Mouse (Mus musculus): Measurements from ENCODE around the gene Spred2. TPM values are rescaled to one million over a fixed set of nuclear protein-coding genes. Genes with fewer than 3 reads are reported as not detected.

Spred2 gene
- 4.1 and 4.9 TPM in 2 replicates for polyA plus RNA-seq (2014; fragmentation: Nextera tagmentation; extraction: Ambion mirVana)

DNA sequence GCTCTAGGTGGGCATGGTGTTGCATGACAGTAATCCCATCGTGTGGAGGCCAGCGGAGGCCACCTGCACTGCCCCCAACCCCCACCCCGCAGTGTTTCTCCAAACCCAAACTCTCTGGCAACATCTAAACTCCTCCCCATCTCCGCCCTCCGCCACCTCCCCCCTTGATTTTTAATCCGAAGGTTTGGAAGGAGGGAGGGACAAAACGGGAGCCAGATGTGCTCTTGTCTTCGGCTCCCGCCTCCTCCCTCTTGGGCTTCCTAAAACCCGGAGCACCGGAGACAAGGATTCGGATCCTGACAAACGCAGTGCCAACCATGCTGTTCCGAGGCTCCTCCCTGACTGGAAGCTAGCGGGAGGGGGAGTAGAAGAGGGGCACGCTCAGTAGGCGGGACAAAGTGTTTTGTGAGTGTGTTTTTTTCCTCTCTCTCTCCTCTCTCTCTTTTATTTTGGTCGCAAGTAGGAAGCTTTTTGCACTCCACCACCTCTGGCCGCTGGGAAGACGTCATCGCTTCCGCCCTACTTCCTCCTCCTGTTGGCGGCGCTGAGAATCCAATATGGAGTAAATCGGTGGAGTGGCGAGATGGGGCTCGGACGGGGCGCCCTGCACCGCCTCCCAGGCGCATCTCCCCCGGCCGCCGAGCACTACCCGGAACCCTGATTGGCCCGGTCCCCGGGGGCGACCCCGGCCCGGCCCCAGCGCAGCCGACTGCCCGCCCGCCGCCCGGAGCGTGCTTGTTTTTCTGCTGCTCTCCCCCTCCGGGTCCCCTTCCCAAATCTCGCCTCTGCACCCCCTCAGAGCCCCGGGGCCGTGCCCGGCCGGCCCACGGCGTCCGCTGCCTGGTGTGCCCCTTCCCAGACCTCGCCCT is at the start of gene Spred2:
Gene Spred2, plus strand, starts transcription at position 488 of the 869 bp plus-strand sequence.
- Histone ChIP-seq H3K27me3 (ENCODE audit: control insufficient read depth, insufficient read depth, low read length) (no peaks in the 10 kb centered on the region), H3K27ac (replicated peaks in 1 of 2; ENCODE audit: control insufficient read depth in 1 of 2, insufficient read depth in 1 of 2, low read depth in 2 of 2, low read length in 2 of 2) (peak within 1 kb of the TSS; percentile 79 to 94), H3K4me1 (ENCODE audit: control insufficient read depth in 2 of 2, insufficient read depth in 2 of 2, low read length in 2 of 2) (peaks cover 11 to 17% of the 10 kb centered on the region in 2 experiments), H3K4me3 (ENCODE audit: control insufficient read depth in 1 of 2, insufficient read depth in 1 of 2, low read depth in 1 of 2, low read length in 2 of 2) (peak within 1 kb of the TSS; percentile 78 to 87), H3K4me2 (ENCODE audit: low read length) (peak within 1 kb of the TSS; percentile 91), H3K36me3 (ENCODE audit: control insufficient read depth, insufficient read depth, low read length) (no peaks in the 10 kb centered on the region), H3K9me3 (ENCODE audit: control insufficient read depth, low read length) (no peaks in the 10 kb centered on the region), H3K9ac (ENCODE audit: low read length) (peak within 1 kb of the TSS; percentile 90)
- ATAC-seq (ENCODE audit: insufficient number of reproducible peaks, insufficient read depth, low FRiP score, low read depth), result peak; percentile 51
- WGBS, result under 1% methylated on average over 56 of the region's 57 CpGs

- no peak overlapping the region for H3K4me3 ChIP-seq (ENCODE audit: control insufficient read depth in 1 of 2, insufficient read depth in 1 of 2, low read depth in 1 of 2, low read length in 2 of 2)
- no peak for ATAC-seq (ENCODE audit: insufficient number of reproducible peaks, insufficient read depth, low FRiP score, low read depth)
- no peaks in the 10 kb centered on the region for H3K36me3 ChIP-seq (ENCODE audit: control insufficient read depth, insufficient read depth, low read length)
- peak overlapping the region in 1 of 2 experiments; percentile 33; a peak in 1 of 4 replicates for H3K27ac ChIP-seq (replicated peaks in 1 of 2; ENCODE audit: control insufficient read depth in 1 of 2, insufficient read depth in 1 of 2, low read depth in 2 of 2, low read length in 2 of 2)
- WGBS, result 45% methylated on average over 12 of the region's 12 CpGs
- H3K9ac ChIP-seq (ENCODE audit: low read length), result 0 out of 2 replicates have a peak overlapping the region, but pooled peaks have one; percentile 8
- no peaks in the 10 kb centered on the region for H3K27me3 ChIP-seq (ENCODE audit: control insufficient read depth, insufficient read depth, low read length)
- H3K9me3 ChIP-seq (ENCODE audit: control insufficient read depth, low read length), result no peaks in the 10 kb centered on the region
- H3K4me1 ChIP-seq (ENCODE audit: control insufficient read depth in 2 of 2, insufficient read depth in 2 of 2, low read length in 2 of 2), result peaks cover 0 to 4% of the 10 kb centered on the region in 2 experiments; a peak in 1 of 4 replicates
- 0 out of 2 replicates have a peak overlapping the region, but pooled peaks have one; percentile 23 for H3K4me2 ChIP-seq (ENCODE audit: low read length)
Measured at GRCm38 (mm10) chr11:19875551-19875950, 48.6 kb upstream of the Spred2 start.

DNA sequence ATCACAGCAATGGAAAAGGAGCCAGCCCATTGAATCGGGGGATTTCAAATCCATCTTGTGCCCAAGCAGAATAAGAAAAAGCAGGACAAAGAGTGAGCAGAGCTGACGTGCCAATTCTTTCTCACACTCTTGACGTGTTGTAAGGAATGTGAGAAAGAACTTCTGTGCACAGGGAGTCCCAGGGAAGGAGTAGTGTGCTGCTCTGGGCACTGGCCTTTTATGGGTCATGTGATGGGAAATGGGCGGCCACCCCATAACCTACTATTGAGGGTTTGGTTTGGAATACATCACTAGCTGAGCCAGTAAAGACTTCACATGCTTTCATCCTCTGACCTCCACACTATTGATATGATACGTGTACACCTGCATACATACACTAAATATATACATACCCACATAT is 48.2 kb upstream of the Spred2 start:
- Histone ChIP-seq H3K9ac (ENCODE audit: low read length) (0 out of 2 replicates have a peak overlapping the region, but pooled peaks have one; percentile 8), H3K9me3 (ENCODE audit: control insufficient read depth, low read length) (no peaks in the 10 kb centered on the region), H3K27me3 (ENCODE audit: control insufficient read depth, insufficient read depth, low read length) (no peaks in the 10 kb centered on the region), H3K27ac (replicated peaks in 1 of 2; ENCODE audit: control insufficient read depth in 1 of 2, insufficient read depth in 1 of 2, low read depth in 2 of 2, low read length in 2 of 2) (peak overlapping the region in 1 of 2 experiments; percentile 33; a peak in 1 of 4 replicates), H3K36me3 (ENCODE audit: control insufficient read depth, insufficient read depth, low read length) (no peaks in the 10 kb centered on the region), H3K4me2 (ENCODE audit: low read length) (0 out of 2 replicates have a peak overlapping the region, but pooled peaks have one; percentile 23), H3K4me3 (ENCODE audit: control insufficient read depth in 1 of 2, insufficient read depth in 1 of 2, low read depth in 1 of 2, low read length in 2 of 2) (no peak overlapping the region), H3K4me1 (ENCODE audit: control insufficient read depth in 2 of 2, insufficient read depth in 2 of 2, low read length in 2 of 2) (peaks cover 0 to 4% of the 10 kb centered on the region in 2 experiments; a peak in 1 of 4 replicates)
- WGBS, result 51% methylated on average over 5 of the region's 5 CpGs
- ATAC-seq (ENCODE audit: insufficient number of reproducible peaks, insufficient read depth, low FRiP score, low read depth), result no peak

DNA sequence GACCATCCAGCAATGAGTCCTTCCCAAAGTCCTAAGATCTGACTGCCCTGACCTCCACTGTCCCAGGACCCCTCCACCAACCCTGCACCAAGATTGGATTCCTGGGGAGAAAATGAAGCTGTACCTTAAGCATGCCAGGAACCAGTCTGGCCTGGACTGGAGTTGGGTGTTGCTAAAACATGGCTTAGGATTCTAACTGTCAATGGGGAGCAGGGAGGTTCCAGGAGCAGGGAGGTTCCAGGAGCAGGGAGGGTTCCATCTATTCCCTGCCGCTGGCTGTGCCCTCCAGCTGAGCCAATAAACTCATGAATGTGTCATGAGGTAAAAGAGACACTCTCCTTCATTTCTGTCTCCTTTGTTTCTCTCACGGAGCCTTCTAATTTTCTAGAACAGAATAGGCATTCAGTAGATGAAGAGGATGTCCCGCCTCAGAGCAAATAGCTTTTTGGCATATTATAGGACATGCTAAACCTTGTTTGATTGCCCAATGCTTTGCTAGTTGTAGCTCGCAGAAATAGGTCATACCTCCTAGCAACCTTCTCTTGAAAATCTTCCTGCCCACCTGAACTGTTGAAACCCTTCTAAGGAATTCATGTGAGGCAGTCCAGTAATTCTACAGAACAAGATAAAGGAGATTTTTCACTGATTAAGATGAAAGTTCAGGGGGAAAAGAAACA is 46.8 kb upstream of the Spred2 start:
- ATAC-seq (ENCODE audit: insufficient number of reproducible peaks, insufficient read depth, low FRiP score, low read depth), result no peak
- WGBS, result 79% methylated on average over 4 of the region's 4 CpGs

DNA sequence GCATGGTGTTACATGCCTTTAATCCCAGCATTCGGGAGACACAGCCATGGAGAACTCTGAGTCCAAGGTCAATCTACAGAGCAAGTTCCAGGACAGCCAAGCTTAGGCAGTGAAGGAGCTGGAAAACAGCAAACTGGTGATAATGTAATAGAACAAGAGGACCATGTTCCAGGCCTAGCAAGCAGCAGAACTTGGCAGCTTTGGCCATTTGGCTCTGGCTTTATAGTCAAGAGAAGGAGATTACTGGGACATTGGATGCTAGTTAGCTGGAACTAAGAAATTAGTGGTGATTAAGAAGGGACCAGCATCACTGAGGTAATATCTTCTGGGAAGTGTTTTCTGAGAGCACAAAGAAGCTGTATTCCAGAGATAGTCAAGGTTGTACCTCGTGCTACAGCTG is 42.8 kb upstream of the Spred2 start:
- H3K4me3 ChIP-seq (ENCODE audit: control insufficient read depth in 1 of 2, insufficient read depth in 1 of 2, low read depth in 1 of 2, low read length in 2 of 2), result no peak overlapping the region
- no peak overlapping the region for H3K27ac ChIP-seq (replicated peaks in 1 of 2; ENCODE audit: control insufficient read depth in 1 of 2, insufficient read depth in 1 of 2, low read depth in 2 of 2, low read length in 2 of 2)
- WGBS, result 84% methylated on average over 2 of the region's 2 CpGs
- H3K4me1 ChIP-seq (ENCODE audit: control insufficient read depth in 2 of 2, insufficient read depth in 2 of 2, low read length in 2 of 2), result no peaks in the 10 kb centered on the region
- no peak overlapping the region for H3K4me2 ChIP-seq (ENCODE audit: low read length)
- no peaks in the 10 kb centered on the region for H3K9me3 ChIP-seq (ENCODE audit: control insufficient read depth, low read length)
- ATAC-seq (ENCODE audit: insufficient number of reproducible peaks, insufficient read depth, low FRiP score, low read depth), result no peak
- H3K36me3 ChIP-seq (ENCODE audit: control insufficient read depth, insufficient read depth, low read length), result no peaks in the 10 kb centered on the region
- no peaks in the 10 kb centered on the region for H3K27me3 ChIP-seq (ENCODE audit: control insufficient read depth, insufficient read depth, low read length)
- H3K9ac ChIP-seq (ENCODE audit: low read length), result no peak overlapping the region

More for the DNA sequence above, 46.8 kb upstream of the Spred2 start:
- Histone ChIP-seq H3K27me3 (ENCODE audit: control insufficient read depth, insufficient read depth, low read length) (no peaks in the 10 kb centered on the region), H3K9ac (ENCODE audit: low read length) (no peak overlapping the region), H3K4me2 (ENCODE audit: low read length) (no peak overlapping the region), H3K4me3 (ENCODE audit: control insufficient read depth in 1 of 2, insufficient read depth in 1 of 2, low read depth in 1 of 2, low read length in 2 of 2) (no peak overlapping the region), H3K9me3 (ENCODE audit: control insufficient read depth, low read length) (no peaks in the 10 kb centered on the region), H3K4me1 (ENCODE audit: control insufficient read depth in 2 of 2, insufficient read depth in 2 of 2, low read length in 2 of 2) (peaks cover 0 to 4% of the 10 kb centered on the region in 2 experiments; a peak in 1 of 4 replicates), H3K27ac (replicated peaks in 1 of 2; ENCODE audit: control insufficient read depth in 1 of 2, insufficient read depth in 1 of 2, low read depth in 2 of 2, low read length in 2 of 2) (no peak overlapping the region), H3K36me3 (ENCODE audit: control insufficient read depth, insufficient read depth, low read length) (no peaks in the 10 kb centered on the region)

DNA sequence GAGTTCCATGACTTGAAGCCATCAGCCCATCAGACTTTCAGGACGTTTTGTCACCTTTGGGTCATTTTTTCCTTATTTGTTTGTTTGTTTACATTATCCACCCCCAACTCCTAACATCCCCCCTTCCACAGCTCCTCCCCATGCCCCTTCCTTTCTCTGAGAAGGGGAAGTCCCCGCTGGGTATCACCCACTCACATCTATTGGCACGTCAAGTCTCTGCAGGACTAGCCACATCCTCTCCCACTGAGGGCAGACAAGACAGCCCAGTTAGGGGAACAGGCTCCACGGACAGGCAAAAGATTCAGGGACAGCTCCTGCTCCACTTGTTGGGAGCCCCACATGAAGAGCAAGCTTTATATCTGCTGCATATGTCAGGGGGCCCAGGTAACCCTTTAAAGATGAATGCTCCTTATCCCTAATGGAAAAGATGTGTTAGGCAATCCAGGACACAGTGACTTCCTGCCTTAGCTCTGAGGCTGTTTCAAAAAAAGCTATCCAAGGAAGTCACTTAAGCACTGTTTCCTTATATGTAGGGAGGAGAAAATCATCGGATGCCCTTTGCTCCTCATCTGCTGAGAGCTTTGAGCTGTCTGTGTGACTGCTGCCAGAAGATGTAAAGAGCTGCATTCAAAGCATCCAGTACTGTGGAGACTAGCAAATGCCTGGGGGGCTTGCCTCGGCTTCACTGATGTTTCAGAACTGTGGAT is 33.3 kb upstream of the Spred2 start:
- no peak overlapping the region for H3K9ac ChIP-seq (ENCODE audit: low read length)
- no peaks in the 10 kb centered on the region for H3K9me3 ChIP-seq (ENCODE audit: control insufficient read depth, low read length)
- H3K4me3 ChIP-seq (ENCODE audit: control insufficient read depth in 1 of 2, insufficient read depth in 1 of 2, low read depth in 1 of 2, low read length in 2 of 2), result no peak overlapping the region
- 0 out of 4 replicates have a peak, but pooled peaks cover 0 to 2% of the 10 kb centered on the region in 2 experiments for H3K4me1 ChIP-seq (ENCODE audit: control insufficient read depth in 2 of 2, insufficient read depth in 2 of 2, low read length in 2 of 2)
- H3K4me2 ChIP-seq (ENCODE audit: low read length), result no peak overlapping the region
- H3K36me3 ChIP-seq (ENCODE audit: control insufficient read depth, insufficient read depth, low read length), result no peaks in the 10 kb centered on the region
- H3K27me3 ChIP-seq (ENCODE audit: control insufficient read depth, insufficient read depth, low read length), result no peaks in the 10 kb centered on the region
- no peak overlapping the region for H3K27ac ChIP-seq (replicated peaks in 1 of 2; ENCODE audit: control insufficient read depth in 1 of 2, insufficient read depth in 1 of 2, low read depth in 2 of 2, low read length in 2 of 2)
- whole genome bisulfite sequencing, result 35% methylated on average over 6 of the region's 6 CpGs
- ATAC-seq (ENCODE audit: insufficient number of reproducible peaks, insufficient read depth, low FRiP score, low read depth), result no peak

DNA sequence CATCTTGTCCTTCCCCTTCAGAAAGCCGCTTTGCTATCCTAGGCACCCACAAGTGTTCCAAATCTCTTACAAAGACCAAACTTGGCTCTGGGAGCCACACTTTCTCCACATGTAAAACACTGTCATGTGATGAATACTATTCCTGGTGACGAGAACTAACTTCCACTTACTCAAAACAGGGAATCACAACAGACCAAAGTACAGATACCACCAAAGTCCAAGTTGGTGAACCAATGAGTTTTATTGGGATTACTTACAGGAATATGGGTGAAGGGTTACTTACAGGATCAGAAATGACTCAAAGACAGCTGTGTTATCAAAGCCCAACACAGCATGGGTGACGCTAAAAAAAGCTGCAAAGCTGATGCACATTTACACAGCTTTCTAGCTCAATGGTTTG is 30.9 kb upstream of the Spred2 start:
- Histone ChIP-seq H3K27ac (replicated peaks in 1 of 2; ENCODE audit: control insufficient read depth in 1 of 2, insufficient read depth in 1 of 2, low read depth in 2 of 2, low read length in 2 of 2) (no peak overlapping the region), H3K4me3 (ENCODE audit: control insufficient read depth in 1 of 2, insufficient read depth in 1 of 2, low read depth in 1 of 2, low read length in 2 of 2) (no peak overlapping the region), H3K36me3 (ENCODE audit: control insufficient read depth, insufficient read depth, low read length) (no peaks in the 10 kb centered on the region), H3K4me2 (ENCODE audit: low read length) (no peak overlapping the region), H3K9ac (ENCODE audit: low read length) (no peak overlapping the region), H3K4me1 (ENCODE audit: control insufficient read depth in 2 of 2, insufficient read depth in 2 of 2, low read length in 2 of 2) (0 out of 4 replicates have a peak, but pooled peaks cover 0 to 2% of the 10 kb centered on the region in 2 experiments), H3K27me3 (ENCODE audit: control insufficient read depth, insufficient read depth, low read length) (no peaks in the 10 kb centered on the region), H3K9me3 (ENCODE audit: control insufficient read depth, low read length) (no peaks in the 10 kb centered on the region)
- 73% methylated on average over 3 of the region's 3 CpGs for WGBS
- ATAC-seq (ENCODE audit: insufficient number of reproducible peaks, insufficient read depth, low FRiP score, low read depth), result no peak

All from heart, embryonic 14.5 days (tissue).